Mouse (Mus musculus) spleen, adult 2 months (tissue): ENCODE measurements around the gene Olfr522. TPM values are rescaled to one million over a fixed set of nuclear protein-coding genes. Genes with fewer than 3 reads are reported as not detected.

Experiments used
- DNase-seq, 2 experiments: peaks; one replicate each; pipeline versions ENCODE4 v3.0.0 to v3.0.0-alpha.2; 2012 to 2021; ENCODE audit warnings: low spot score in 2 of 2, low read depth in 1 of 2
- H3K27ac ChIP-seq: fragments of 200-500 bp; 2 replicates; pipeline ENCODE4 v1.5.1; 2012; ENCODE audit warnings: low read length, inconsistent platforms; ENCODE audit not compliant: insufficient read depth
- H3K27me3 ChIP-seq: fragments of 200-500 bp; 2 replicates; pipeline ENCODE4 v1.6.1; 2012; ENCODE audit warnings: mild to moderate bottlenecking, moderate library complexity, low read length, inconsistent platforms; ENCODE audit not compliant: control insufficient read depth, insufficient read depth
- H3K36me3 ChIP-seq: fragments of 200-500 bp; 2 replicates; pipeline ENCODE4 v1.6.1; 2012; ENCODE audit warnings: mild to moderate bottlenecking, low read length, inconsistent platforms; ENCODE audit not compliant: control insufficient read depth, insufficient read depth
- H3K4me1 ChIP-seq: fragments of 200-500 bp; 2 replicates; pipeline ENCODE4 v1.6.1; 2011; ENCODE audit warnings: inconsistent platforms; ENCODE audit not compliant: control insufficient read depth, insufficient read depth, insufficient read length
- H3K4me3 ChIP-seq: fragments of 200-500 bp; 2 replicates; pipeline ENCODE4 v1.5.1; 2011; ENCODE audit warnings: mild to moderate bottlenecking, inconsistent platforms; ENCODE audit not compliant: insufficient read depth, insufficient read length; ENCODE audit errors: extremely low read depth
- CTCF ChIP-seq: fragments of 200-500 bp; IDR thresholded peaks from 2 replicates; pipeline ENCODE4 v1.5.1; 2011; ENCODE audit warnings: mild to moderate bottlenecking, inconsistent platforms; ENCODE audit not compliant: insufficient read depth, insufficient read length, insufficient replicate concordance; ENCODE audit errors: extremely low read depth
- POLR2A ChIP-seq: fragments of 200-500 bp; IDR thresholded peaks from 2 replicates; pipeline ENCODE4 v1.6.1; 2011; ENCODE audit warnings: low read depth, low read length, inconsistent platforms
- WGBS: fragments of 180-500 bp; shearing (Covaris S2); methylation state at CpG from one replicate; pipeline ENCODE4 v1.1.7; 2018; 5-methylcytosine and 5-hydroxymethylcytosine counted together
- polyA plus RNA-seq: library from polyadenylated mRNA; depleted of rRNA; stranded (reverse); fragments of >200 nt; gene quantifications from 2 replicates; pipeline ENCODE4 v1.2.3, GENCODE M21; 2012; rRNA removed

Gene Olfr522
- not detected in 2 replicates for polyA plus RNA-seq

DNA sequence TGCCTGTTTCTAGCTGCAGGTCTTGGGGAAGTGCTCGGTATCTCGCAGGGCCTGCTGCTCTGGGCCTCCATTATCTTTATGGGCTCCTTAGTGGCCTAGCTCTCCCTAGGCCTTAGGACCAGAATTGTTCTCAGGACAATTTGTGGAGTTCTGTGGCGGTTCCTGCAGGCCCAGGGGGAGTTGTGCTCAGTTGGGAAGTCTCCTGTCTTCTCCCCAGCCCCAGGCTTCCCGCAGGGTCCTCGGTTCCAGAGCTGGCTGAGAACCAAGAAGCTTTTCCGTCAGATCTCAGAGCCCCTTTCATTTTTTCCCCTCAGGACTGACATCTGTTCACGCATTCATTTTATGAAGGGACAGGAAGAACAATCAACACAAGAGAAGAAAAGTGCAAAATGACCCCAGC, at the start of gene Olfr522:
Olfr522 (minus strand) TSS at position 101 of the 400 bp plus-strand sequence.
- H3K27ac ChIP-seq = no peak within 1 kb of the TSS
- no peak within 1 kb of the TSS for H3K4me3 ChIP-seq
- no peak for DNase-seq
- H3K36me3 ChIP-seq = no peaks in the 10 kb centered on the region
- no peaks in the 10 kb centered on the region for H3K4me1 ChIP-seq
- TF ChIP-seq CTCF (no peak), POLR2A (no peak)
- 77% methylated on average over 7 of the region's 7 CpGs for WGBS
- H3K27me3 ChIP-seq = no peaks in the 10 kb centered on the region

DNA sequence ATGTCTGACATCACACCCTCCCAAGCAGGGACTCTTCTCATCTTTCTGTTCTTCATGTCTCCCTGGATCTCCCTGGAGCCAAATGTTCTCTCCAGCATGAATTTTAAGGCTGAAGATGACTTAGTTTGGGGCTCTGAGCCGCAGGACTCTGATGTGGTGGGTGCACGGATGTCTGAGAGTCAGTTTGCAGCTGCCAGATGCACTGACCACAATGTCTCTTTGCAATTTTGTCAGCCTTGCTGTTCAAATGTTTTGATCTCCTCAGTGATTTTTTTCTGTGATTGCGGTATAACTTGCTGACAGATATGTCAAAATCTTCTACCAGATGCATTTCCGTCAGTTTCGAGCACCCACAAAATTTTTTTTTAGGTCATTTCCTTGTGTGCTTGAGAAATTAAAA, 49.3 kb upstream of the Olfr522 start:
- WGBS = 59% methylated on average over 5 of the region's 5 CpGs
- peak in 1 of 2 experiments; percentile 45 for DNase-seq
- H3K27ac ChIP-seq = peak overlapping the region; percentile 62

DNA sequence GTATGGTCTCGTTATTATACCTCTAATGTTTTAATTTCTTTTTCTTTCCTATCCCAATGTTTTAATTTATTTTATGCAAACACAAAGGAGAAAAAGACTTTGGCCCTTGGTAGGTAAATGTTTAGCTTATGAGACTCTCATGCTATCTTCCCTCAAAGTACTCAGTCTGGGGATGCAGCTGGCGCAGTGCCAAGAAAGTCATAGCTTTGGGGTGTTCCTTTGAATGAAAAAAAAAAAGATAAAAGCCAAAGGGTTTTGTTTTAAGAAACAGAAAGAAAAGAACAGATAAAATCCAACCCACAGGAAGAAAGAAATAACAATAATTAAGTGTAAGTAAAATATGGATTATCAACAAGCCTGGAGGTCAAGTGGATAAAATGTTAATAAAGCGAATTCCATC, 44.1 kb upstream of the Olfr522 start:
- Histone ChIP-seq H3K4me1 (peaks cover 9% of the 10 kb centered on the region), H3K27ac (no peak overlapping the region), H3K4me3 (no peak overlapping the region), H3K27me3 (no peaks in the 10 kb centered on the region), H3K36me3 (no peaks in the 10 kb centered on the region)
- no peak for DNase-seq
- 68% methylated on average over 3 of the region's 3 CpGs for WGBS
- no peak for TF ChIP-seq POLR2A
- TF ChIP-seq CTCF = no peak

More for the DNA sequence above, 49.3 kb upstream of the Olfr522 start:
- H3K27me3 ChIP-seq = no peaks in the 10 kb centered on the region
- H3K36me3 ChIP-seq = no peaks in the 10 kb centered on the region
- no peak for TF ChIP-seq CTCF
- TF ChIP-seq POLR2A = no peak
- no peak overlapping the region for H3K4me3 ChIP-seq
- H3K4me1 ChIP-seq = peaks cover 2% of the 10 kb centered on the region; the same call in 1 of the 2 replicates

DNA sequence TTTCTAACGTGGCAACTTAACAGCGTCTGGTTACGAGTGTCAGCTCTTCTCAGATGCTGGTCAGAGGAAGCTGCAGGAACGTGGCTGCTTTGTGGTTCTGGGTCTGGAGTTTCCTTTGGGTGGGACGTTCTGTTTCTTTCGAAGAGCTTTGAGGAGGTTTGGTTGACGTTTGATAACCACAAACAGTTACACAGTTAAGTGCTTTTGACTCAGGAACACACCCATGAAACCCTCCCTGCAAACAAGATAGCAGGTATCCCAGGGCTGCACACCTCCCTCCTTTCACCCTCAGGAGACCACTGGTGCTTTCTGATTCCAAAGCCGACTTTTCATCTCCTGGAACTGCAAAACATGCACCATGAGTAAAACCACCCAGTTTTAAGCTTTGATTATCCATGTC, 43.6 kb upstream of the Olfr522 start:
- peak in 1 of 2 experiments; percentile 49 for DNase-seq
- 14% methylated on average over 8 of the region's 8 CpGs for WGBS
- 0 out of 2 replicates have a peak overlapping the region, but pooled peaks have one; percentile 52 for H3K27ac ChIP-seq
- H3K4me1 ChIP-seq = peaks cover 8% of the 10 kb centered on the region
- no peaks in the 10 kb centered on the region for H3K36me3 ChIP-seq
- H3K27me3 ChIP-seq = no peaks in the 10 kb centered on the region
- no peak for TF ChIP-seq POLR2A
- no peak for TF ChIP-seq CTCF
- no peak overlapping the region for H3K4me3 ChIP-seq

DNA sequence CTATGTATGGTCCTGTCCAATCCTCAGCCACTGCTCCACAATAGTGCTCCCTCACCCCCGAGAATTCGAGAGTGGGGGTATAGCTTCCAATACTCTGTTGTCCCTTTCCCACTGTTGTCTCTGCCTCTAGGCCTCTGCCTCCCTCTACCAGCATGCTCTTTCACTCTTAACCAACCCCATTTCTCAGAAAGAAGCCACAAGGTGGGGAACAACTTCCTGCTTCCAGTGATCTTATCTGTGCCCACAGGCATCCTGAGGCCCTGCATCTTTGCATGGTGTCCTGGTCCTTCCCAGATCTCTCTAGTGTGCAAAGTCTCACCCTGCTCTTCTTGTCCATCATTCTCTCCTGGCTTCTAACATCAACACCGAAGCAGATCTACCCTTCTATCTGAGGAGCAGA, 42.3 kb upstream of the Olfr522 start:
- no peak overlapping the region for H3K4me3 ChIP-seq
- WGBS = 53% methylated on average over 3 of the region's 3 CpGs
- no peak for TF ChIP-seq POLR2A
- TF ChIP-seq CTCF = no peak
- no peaks in the 10 kb centered on the region for H3K27me3 ChIP-seq
- H3K4me1 ChIP-seq = peaks cover 8% of the 10 kb centered on the region
- H3K27ac ChIP-seq = no peak overlapping the region
- DNase-seq = no peak
- no peaks in the 10 kb centered on the region for H3K36me3 ChIP-seq

DNA sequence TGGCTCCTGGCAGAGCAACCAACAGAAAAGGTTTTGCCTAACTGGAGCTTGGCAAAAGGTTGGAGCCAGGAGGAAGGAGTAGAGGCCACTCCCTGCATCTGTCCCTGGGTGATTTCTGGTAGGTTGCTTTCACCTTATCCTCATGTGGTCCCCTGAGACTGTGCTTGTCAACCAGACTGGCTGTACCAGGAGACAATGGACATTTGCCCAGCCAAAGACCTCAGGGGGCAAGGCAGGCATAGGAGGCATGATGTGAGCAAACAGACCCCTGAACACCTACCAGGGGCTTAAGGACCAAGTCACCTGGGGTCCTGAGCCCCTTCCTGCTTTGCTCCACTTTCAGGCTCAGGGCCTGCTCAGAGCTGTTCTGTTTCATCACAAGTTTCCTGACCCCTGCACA, 41.3 kb upstream of the Olfr522 start, which contains the start of gene Olfr524:
Olfr524 (minus strand) TSS at position 101 of the 400 bp plus-strand sequence.
- H3K27me3 ChIP-seq = no peaks in the 10 kb centered on the region
- peaks cover 8% of the 10 kb centered on the region for H3K4me1 ChIP-seq
- TF ChIP-seq POLR2A = no peak
- no peak for TF ChIP-seq CTCF
- peak within 1 kb of the TSS; percentile 18; the same call in 1 of the 2 replicates for H3K27ac ChIP-seq
- H3K4me3 ChIP-seq = no peak within 1 kb of the TSS
- no peak for DNase-seq
- H3K36me3 ChIP-seq = no peaks in the 10 kb centered on the region

DNA sequence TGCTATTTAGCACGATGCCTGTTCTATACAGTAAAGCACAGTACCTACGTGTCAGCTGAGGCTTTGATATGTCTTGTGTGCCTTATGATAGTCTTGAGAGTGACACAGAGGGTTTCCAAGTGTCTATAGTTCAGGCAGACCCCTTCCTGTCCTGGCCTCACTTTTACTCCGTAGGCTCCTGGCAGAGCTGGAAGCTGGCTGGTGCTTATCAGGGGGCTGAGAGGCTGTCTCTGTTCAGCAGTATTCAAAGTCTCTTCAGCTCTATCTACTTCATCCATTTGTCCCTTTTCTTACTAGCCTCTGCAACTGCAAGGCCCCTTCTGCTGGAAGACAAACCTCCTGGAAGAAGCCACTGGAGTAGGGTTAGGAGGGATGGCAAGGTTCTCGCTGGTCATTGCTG, 36.5 kb upstream of the Olfr522 start:
- Histone ChIP-seq H3K27ac (no peak overlapping the region), H3K36me3 (no peaks in the 10 kb centered on the region), H3K4me1 (peaks cover 4% of the 10 kb centered on the region; the same call in 1 of the 2 replicates), H3K4me3 (no peak overlapping the region), H3K27me3 (no peaks in the 10 kb centered on the region)
- no peak for TF ChIP-seq POLR2A
- TF ChIP-seq CTCF = no peak
- WGBS = 77% methylated on average over 4 of the region's 4 CpGs
- DNase-seq = no peak
